Mouse (Mus musculus) adrenal gland, adult 8-10 months (tissue): ENCODE results near the gene Asb6. TPM values are rescaled to one million over a fixed set of nuclear protein-coding genes. Genes with fewer than 3 reads are reported as not detected.
A peak's percentile ranks its signal among the peaks of the same experiment; 100 is the strongest.

Source experiments
- DNase-seq: peaks from one replicate; pipeline ENCODE4 v3.0.0; 2022
- total RNA-seq, 4 experiments: library from RNA; stranded (reverse); gene quantifications; 2 replicates each; pipeline ENCODE4 v1.2.4; 2022

Asb6 gene
- total RNA-seq, 4 experiments from 2014 or later = 32.9 to 41.3 (median 33.4) TPM

DNA sequence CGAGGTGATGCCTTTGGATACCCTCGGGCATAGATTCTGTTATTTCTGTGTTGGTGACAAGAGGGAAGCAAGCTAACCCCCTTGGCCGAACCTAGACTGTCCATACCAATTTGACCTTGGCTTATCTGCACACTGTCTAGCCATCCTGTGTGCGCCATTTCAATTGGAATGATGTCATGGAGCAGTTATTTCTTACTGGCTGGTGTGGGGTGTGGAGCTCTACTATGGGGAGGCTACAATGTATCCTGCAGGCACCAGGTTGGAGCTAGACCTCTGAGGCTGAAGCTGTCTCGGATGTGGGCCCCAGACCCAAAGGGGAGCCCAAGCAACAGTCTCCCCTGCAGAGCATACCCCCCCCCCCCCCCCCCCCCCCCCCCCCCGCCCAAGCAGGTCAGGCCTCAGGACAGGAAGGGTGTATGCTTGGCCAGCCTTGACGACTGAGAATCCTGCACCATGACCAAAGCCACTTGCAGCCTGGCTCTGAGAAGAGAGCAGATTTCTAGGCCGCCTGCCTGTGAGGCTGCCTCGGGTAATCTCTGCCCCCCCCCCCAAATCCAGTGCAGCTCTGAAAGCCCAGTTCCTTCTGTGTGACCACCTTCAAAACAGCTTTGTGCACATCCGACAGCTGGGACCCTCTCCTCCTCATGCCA lies 4.4 kb upstream of the Asb6 start, which contains the start of gene Prrx2:
Prrx2 (plus strand) TSS at position 600 of the 650 bp plus-strand sequence.
- DNase-seq = no peak

DNA sequence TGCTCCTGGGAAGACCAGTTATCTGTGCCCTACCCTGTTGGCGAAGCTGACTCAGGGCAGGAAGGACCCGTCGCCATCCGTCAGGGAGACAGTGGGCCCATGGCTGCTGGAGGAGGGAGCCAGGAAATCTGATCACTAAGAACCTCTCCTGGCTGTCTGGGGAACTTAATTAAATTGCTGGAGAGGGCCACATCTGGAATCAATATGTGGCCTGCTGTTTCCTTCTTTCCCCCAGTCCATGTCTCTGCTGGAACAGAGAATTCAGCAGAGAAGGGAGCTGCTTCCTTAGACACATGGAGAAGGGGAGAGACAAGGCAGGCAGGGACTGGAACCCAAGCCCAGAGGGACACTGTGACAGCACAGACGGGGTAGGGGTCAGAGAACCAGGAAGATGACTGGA lies 3.5 kb upstream of the Asb6 start:
- no peak for DNase-seq

DNA sequence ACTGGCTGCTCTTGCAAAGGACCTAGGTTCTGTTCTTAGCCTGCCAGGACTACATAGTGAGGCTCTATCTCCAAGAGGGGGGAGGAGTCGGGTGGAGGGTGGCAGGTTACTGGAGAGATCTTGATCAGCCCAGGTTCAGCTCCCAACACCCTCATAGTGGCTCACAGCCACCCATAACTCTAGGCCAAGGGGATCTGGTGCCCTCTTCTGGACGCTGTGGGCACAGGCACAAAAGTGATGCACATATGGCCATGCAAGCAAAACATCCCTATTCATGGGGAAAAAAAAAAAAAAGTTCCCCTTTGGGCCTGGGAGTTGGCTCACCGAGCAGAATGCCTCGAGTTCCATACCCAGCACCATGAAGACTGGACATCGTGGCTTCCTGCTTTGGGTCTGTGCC lies 818 bp downstream of the Asb6 start:
- no peak for DNase-seq

GRCm38 (mm10) chr2:30827749-30828475 lies 2.2 kb downstream of the Asb6 start:
- DNase-seq = peak; percentile 88

- DNase-seq = no peak
These were observed 3.0 kb downstream of the Asb6 start for GRCm38 (mm10) chr2:30826825-30827748.

DNA sequence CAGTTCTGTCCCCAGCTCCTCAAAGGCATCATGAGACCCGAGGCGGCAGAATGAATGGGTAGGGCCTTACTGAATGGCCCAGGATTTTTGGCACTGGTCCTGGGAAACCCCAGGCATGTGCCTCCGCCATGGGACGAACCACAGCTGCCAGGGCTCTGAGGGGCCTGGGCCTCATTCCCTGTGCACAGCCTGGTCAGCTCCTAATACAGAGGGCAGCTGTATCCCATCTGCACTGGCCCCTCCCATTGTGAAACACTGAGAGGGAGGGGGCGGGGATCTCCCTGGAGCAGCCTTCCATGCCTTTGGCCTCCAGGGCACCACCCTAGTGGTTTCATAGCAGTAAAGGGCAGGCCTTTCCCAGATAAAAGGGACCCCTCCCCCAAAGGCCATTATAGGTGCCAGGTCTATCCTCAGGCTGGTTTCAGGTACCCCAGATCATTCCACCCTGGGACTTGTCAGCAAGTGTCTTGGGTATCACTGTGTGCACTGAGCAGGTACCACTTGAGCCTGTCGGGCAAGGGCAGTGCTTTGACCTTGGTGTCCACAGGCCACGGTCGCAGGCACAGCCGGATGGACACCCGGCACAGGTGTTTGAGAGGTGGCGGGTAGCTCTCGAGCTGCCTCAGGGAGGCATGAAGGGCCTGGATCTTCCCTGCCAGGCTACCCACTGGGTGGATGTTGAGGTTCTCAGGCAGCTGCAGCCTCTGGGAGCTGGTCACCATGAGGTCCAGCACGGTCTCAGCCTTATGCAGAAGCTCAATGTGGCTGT lies 6.6 kb downstream of the Asb6 start:
- no peak for DNase-seq

DNA sequence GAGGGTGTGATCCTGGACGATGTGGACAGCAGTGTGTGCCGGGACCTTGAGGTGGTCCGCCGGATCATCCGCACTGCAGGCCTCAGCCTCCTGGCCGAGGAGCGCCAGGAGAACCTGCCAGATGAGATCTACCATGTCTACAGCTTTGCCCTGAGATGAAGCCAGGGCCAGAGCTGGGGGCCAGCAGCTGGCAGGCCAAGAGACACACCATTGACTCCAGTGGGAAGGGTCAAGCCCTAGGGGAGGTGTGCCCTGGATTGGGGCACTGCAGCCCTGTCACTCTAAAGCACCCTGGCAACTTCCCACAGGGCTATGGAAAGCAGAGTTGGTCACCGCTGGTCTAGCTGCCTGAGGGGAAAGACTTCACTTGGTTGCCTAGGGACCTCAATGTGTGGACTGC lies 7.7 kb downstream of the Asb6 start:
- no peak for DNase-seq

GRCm38 (mm10) chr2:30821073-30821472 lies 9.1 kb downstream of the Asb6 start:
- no peak for DNase-seq

- DNase-seq = no peak
These were observed 10.3 kb downstream of the Asb6 start for GRCm38 (mm10) chr2:30819873-30820272.

DNA sequence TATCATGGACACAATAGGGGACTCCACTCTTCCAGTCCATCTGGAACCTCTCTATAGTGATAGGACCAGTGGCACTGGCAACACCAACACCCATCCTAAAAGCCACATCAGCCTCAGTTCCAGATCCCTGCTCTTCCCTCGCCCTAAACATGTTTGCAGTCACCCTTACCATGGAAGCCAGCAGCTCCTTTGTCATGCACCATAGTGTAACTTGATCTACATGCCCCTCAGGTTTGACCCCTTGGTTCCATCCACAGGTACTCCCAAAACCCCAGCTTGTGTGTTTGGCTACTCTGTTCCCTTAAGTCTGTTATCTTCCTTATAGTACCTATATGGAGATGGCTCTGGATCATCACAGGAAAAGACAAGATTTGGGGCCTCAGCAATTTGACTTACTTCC lies 13.8 kb downstream of the Asb6 start:
- no peak for DNase-seq

DNA sequence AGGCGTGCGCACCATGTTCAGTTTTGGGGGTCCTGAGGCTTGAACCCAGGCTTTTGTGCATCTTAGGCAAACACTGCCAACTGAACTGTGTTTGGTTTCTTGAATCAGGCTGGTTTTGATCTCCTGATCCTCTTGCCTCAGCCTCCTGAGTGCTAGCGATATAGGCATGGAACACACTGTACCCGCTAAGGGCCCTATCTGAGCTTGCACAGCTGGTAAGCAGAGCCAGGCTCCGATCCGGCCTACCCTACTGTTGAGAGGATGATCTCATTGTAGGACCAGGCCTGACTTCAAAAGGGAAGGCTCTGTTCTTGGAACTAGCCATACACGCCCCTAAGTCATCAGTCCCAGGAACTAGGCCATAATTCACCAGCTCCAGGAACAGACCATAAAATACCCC lies 19.6 kb downstream of the Asb6 start:
- DNase-seq = no peak

DNA sequence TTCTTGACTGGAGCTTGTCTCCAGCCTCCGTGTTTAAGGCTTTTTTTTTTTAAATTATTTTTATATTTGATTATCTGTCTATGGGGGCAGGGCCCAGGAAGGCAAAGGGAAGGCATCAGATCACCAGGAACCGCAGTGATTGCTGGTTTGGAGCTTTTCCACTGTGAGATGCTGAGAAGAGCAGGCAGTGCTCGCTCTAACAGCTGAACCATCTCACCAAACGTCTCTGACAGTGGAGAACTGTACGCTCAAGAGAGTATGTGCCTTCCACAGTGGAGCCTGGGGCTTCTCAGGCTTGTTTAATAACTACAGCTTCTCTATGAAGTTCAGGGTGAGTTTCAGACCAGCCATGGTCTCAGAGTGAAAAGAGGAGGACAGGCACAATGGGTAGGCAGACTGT lies 20.6 kb downstream of the Asb6 start:
- DNase-seq = no peak

- peak; percentile 62 for DNase-seq
These were observed 21.9 kb downstream of the Asb6 start for GRCm38 (mm10) chr2:30808296-30808655.

GRCm38 (mm10) chr2:30807648-30808295 lies 22.4 kb downstream of the Asb6 start, which contains the start of gene Ntmt1:
Gene Ntmt1, plus strand, starts transcription at chr2:30807826.
- peak; percentile 100 for DNase-seq

DNA sequence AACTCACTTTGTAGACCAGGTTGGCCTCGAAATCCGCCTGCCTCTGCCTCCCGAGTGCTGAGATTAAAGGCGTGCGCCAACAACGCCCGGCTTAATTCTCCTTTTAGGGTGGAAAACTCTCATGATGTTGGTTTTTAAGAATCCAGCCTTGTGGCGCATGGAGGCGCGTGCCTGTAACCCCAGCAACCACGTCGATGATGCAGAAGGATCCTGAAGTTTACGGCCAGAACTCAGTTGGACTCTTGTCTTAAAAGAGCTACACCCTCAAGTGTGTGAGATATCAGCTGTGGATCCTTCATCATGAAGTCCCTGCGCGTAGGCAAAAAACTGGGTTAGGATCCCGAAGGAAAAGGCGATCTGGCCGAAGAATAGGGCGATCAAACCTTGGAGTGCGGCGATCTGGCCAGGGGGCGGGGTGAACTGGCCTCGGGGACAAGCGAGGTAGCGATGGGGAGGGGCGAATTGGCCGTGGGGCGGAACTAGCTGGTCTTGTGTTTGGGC lies 22.9 kb downstream of the Asb6 start:
- no peak for DNase-seq

DNA sequence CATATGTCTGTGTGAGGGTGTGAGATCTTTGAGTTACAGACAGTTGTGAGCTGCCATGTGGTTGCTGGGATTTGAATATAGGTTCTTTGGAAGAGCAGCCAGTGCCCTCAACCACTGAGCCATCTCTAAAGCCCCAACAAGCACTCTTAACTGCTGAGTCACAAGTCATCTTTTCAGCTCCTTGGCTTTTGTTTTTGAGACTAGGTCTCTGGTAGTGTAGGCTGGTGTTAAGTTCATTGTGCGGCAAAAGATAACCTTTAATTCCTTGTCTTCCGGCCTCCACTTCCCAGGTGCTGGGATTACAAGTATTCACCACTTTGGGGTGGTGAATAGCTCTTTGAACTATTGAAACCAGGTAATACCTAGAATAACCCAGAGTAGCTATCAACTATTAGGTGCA lies 24.1 kb downstream of the Asb6 start:
- no peak for DNase-seq

- DNase-seq = no peak
These were observed 26.5 kb downstream of the Asb6 start, which contains the start of gene 1700001O22Rik for GRCm38 (mm10) chr2:30803604-30804003. Gene 1700001O22Rik, minus strand, starts transcription at chr2:30803661.

- DNase-seq = no peak
These were observed 28.9 kb downstream of the Asb6 start for GRCm38 (mm10) chr2:30801067-30801852.

DNA sequence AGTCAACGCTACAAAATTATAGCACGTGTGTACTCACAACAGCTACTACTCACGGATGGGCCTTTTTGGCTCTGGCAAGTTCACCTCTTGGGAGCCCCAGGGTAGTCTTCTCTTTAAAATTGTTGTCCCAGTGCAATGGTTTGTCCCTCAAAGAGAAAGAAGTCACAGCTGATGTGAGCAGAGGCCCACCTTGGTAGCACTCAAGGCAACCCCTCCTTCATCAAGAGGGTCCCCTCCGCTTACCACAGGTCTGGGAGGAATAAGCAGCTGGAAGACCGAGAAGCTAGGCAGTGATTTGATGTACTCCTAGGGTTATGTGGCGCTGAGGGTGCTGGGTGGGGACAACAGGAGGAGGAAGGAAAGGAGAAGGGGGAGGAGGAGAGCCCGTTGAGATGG lies 29.5 kb downstream of the Asb6 start:
- no peak for DNase-seq

GRCm38 (mm10) chr2:30799456-30799855 lies 30.7 kb downstream of the Asb6 start:
- DNase-seq = no peak

DNA sequence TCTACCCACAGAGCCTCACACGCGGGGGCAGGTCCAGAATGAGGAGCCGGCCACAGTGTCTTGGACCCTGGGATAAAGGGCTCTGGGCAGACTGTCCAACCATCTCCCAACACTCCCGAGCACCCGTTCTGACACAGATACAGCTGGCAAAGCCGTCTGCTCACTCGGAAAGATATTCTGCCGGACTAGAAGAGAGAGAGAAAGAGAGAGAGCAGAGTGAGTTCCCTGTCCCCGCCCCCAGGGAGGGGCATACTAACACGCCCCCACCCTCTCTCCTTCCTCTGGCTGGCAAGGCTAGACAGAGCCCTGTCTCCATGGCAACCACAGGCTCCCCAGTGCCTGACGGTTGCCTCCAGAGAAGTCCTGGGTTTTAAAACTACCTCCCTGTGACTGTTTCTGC lies 33.8 kb downstream of the Asb6 start:
- peak; percentile 84 for DNase-seq
